Mouse (Mus musculus) embryonic facial prominence, embryonic 15.5 days (tissue): ENCODE results near the gene Tns1. TPM values are rescaled to one million over a fixed set of nuclear protein-coding genes. Genes with fewer than 3 reads are reported as not detected.

ENCODE experiments used
- ATAC-seq: fragments of 200-750 bp; cut with Nextera tagmentation; 2 replicates; pipeline ENCODE4 v1.8.0; 2017; ENCODE audit warnings: low read depth, moderate TSS enrichment; ENCODE audit not compliant: insufficient number of reproducible peaks, low FRiP score, low TSS enrichment
- H3K27ac ChIP-seq: fragments of 300-500 bp; sonication (generic); replicated peaks from 2 replicates; pipeline ENCODE4 v1.5.1; 2015; ENCODE audit warnings: mild to moderate bottlenecking, inconsistent platforms
- H3K27me3 ChIP-seq: fragments of 300-500 bp; sonication (generic); 2 replicates; pipeline ENCODE4 v1.6.1; 2015; ENCODE audit warnings: inconsistent platforms
- H3K36me3 ChIP-seq: fragments of 300-500 bp; sonication (generic); 2 replicates; pipeline ENCODE4 v1.6.1; 2015; ENCODE audit warnings: mild to moderate bottlenecking, inconsistent platforms
- H3K4me1 ChIP-seq: fragments of 300-500 bp; sonication (generic); 2 replicates; pipeline ENCODE4 v1.6.1; 2015; ENCODE audit warnings: inconsistent platforms
- H3K4me2 ChIP-seq: fragments of 300-500 bp; sonication (generic); replicated peaks from 2 replicates; pipeline ENCODE4 v1.6.1; 2015; ENCODE audit warnings: mild to moderate bottlenecking, inconsistent platforms
- H3K4me3 ChIP-seq: fragments of 300-500 bp; sonication (generic); replicated peaks from 2 replicates; pipeline ENCODE4 v1.5.1; 2015; ENCODE audit warnings: mild to moderate bottlenecking, inconsistent platforms
- H3K9ac ChIP-seq: fragments of 300-500 bp; sonication (generic); 2 replicates; pipeline ENCODE4 v1.6.1; 2015; ENCODE audit warnings: inconsistent platforms
- H3K9me3 ChIP-seq: fragments of 300-500 bp; sonication (generic); replicated peaks from 2 replicates; pipeline ENCODE4 v1.6.1; 2016; ENCODE audit warnings: inconsistent platforms
- WGBS: fragments of 180-500 bp; shearing (Covaris S2); methylation state at CpG from one replicate; pipeline ENCODE4 v1.1.7; 2015; 5-methylcytosine and 5-hydroxymethylcytosine counted together
- polyA plus RNA-seq: library from polyadenylated mRNA; unstranded; fragments of >200 nt; fragmentation: Nextera tagmentation; extraction: Ambion mirVana; gene quantifications from 2 replicates; pipeline ENCODE4 v1.2.1, GENCODE M21; 2015

Tns1 gene
- polyA plus RNA-seq, 1 experiment from 2014 or later: 49.3 TPM

GRCm38 (mm10) chr1:74042711-74043467 is 81.4 kb downstream of the Tns1 start:
- WGBS: 34% methylated on average over 3 of the region's 3 CpGs
- 0 out of 2 replicates have a peak, but pooled peaks have one; percentile 44 for ATAC-seq
- no peak overlapping the region for H3K9ac ChIP-seq
- H3K36me3 ChIP-seq: no peaks in the 10 kb centered on the region
- H3K4me1 ChIP-seq: peaks cover 59% of the 10 kb centered on the region
- H3K9me3 ChIP-seq: no peaks in the 10 kb centered on the region
- peak overlapping the region; percentile 28; the same call in 1 of the 2 replicates for H3K27ac ChIP-seq
- H3K4me2 ChIP-seq: no peak overlapping the region
- H3K4me3 ChIP-seq: no peak overlapping the region
- no peaks in the 10 kb centered on the region for H3K27me3 ChIP-seq

DNA sequence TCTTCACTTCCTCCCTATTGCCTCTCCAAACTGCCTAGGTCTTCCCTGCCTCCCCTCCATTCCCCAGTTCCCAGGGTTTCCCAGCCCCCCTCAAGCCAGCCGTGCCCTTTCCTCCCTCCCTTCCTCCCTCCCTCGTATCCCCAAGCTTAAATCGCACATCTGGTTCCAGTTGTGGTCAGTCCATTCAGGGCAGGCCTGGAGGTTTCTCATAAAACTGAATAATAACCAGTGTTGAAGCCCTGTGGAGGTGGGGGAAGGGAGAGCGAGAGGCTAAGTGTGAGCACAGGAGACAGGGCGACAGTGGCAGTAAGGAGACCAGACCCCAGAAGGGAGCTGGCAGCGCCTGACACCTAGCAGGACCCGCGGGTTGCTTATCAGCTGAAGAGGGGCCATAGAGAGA is 82.6 kb downstream of the Tns1 start:
- H3K4me2 ChIP-seq: peak overlapping the region; percentile 8; the same call in 1 of the 2 replicates
- H3K36me3 ChIP-seq: no peaks in the 10 kb centered on the region
- H3K9ac ChIP-seq: no peak overlapping the region
- H3K4me1 ChIP-seq: peaks cover 68% of the 10 kb centered on the region
- H3K4me3 ChIP-seq: no peak overlapping the region
- no peaks in the 10 kb centered on the region for H3K27me3 ChIP-seq
- peak; percentile 63 for ATAC-seq
- H3K9me3 ChIP-seq: no peaks in the 10 kb centered on the region
- 33% methylated on average over 8 of the region's 8 CpGs for WGBS
- peak overlapping the region; percentile 29 for H3K27ac ChIP-seq

DNA sequence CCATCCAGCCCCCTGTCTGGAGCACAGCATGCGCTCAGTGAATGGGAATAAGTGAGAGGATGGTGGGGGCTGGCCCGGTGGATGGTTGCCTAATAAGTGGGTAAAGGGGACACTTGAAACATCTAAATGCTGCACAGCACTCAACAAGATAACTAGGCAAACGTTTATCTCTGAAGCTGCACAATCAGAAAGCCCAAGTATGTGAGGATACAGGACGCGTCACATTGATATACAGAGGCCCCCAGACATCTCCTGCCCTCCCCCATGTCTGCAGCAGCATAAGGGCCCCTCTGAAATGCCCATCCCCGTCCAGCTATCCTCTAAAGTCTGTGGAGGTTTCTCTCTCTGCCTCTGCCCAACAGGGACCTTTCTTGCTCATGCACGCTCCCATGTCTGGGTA is 83.1 kb downstream of the Tns1 start:
- no peak for ATAC-seq
- Histone ChIP-seq H3K4me3 (no peak overlapping the region), H3K27ac (0 out of 2 replicates have a peak overlapping the region, but pooled peaks have one; percentile 29), H3K36me3 (no peaks in the 10 kb centered on the region), H3K9me3 (no peaks in the 10 kb centered on the region), H3K4me2 (peak overlapping the region; percentile 8; the same call in 1 of the 2 replicates), H3K9ac (no peak overlapping the region), H3K27me3 (no peaks in the 10 kb centered on the region), H3K4me1 (peaks cover 73% of the 10 kb centered on the region)
- 55% methylated on average over 7 of the region's 7 CpGs for WGBS

DNA sequence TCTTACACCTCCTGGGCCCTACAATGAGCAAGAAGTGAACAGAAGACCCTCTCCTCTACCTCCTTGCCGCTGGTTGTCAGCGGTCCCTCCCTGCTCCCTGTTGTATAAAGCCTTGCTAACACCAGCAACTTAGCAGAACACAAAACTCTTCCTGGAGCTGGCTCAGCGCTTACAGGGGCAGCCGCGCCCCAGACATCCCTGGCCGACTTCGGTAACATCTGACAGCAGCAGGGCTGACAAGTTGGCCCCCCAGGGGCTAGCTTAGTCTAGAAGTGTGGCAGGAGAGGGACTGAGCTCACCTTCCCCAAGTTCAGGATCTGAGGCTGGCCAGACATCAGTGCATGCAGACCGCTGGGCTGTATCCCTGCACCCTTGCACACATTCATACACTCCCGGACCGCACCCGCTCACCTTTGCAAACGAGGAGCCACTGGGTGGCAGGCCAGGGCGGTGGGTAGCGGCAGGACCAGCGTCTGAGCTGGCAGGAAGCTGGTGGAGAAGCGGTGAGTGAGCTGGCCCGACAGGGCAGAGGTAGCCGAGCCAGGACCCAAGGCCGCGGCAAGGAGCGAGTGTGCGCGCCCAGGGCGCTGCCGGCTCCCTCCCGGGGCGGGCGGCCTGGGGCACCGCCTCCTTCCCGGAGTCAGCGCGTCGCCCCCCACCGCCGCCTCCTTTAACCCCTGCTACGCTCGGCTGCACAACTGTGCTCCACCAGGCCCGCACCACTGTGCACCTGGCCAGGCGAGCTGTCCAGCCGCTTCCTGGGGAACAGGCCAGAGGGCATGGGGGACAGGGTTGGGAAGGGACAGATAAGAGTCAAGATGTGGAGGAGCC is 87.5 kb downstream of the Tns1 start:
- 0 out of 2 replicates have a peak overlapping the region, but pooled peaks have one; percentile 55 for H3K27ac ChIP-seq
- H3K4me3 ChIP-seq: peak overlapping the region; percentile 45
- H3K9me3 ChIP-seq: no peaks in the 10 kb centered on the region
- H3K36me3 ChIP-seq: no peaks in the 10 kb centered on the region
- peak overlapping the region; percentile 59 for H3K4me2 ChIP-seq
- peak; percentile 61 for ATAC-seq
- no peaks in the 10 kb centered on the region for H3K27me3 ChIP-seq
- H3K9ac ChIP-seq: no peak overlapping the region; the same call in 1 of the 2 replicates
- 5% methylated on average over 40 of the region's 40 CpGs for WGBS
- peaks cover 88% of the 10 kb centered on the region for H3K4me1 ChIP-seq

DNA sequence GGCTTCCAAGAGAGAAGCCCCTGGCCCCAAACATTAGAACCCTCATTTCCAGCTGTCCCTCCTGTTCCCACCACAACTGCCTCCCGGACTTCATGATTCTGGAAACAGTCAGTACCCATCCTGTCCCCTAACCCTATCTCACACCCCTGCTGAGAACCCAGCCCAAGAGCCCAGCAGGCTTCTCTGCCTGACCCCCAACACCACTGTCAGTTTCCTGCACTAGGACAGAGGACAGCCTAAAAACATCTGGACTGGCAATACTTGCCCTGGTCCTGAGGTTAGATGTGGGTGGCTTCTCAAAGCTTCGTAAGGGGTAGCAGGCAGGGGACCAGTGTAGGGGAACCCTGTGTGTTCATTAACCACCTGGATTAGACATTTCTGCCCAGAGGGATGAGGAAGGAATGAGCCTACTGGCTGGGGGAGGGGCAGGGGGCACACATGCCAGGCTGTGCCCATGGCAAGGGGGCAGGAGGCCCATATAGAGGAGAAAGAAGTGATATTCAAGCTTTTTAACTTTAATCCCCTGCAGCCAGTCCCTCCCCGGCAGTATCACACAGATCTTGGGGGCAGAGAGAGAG is 88.2 kb downstream of the Tns1 start:
- Histone ChIP-seq H3K4me1 (peaks cover 88% of the 10 kb centered on the region), H3K27ac (no peak overlapping the region), H3K4me2 (peak overlapping the region; percentile 59), H3K27me3 (no peaks in the 10 kb centered on the region), H3K9me3 (no peaks in the 10 kb centered on the region), H3K9ac (no peak overlapping the region), H3K36me3 (no peaks in the 10 kb centered on the region), H3K4me3 (peak overlapping the region; percentile 45)
- no peak for ATAC-seq
- 49% methylated on average over 3 of the region's 3 CpGs for WGBS

DNA sequence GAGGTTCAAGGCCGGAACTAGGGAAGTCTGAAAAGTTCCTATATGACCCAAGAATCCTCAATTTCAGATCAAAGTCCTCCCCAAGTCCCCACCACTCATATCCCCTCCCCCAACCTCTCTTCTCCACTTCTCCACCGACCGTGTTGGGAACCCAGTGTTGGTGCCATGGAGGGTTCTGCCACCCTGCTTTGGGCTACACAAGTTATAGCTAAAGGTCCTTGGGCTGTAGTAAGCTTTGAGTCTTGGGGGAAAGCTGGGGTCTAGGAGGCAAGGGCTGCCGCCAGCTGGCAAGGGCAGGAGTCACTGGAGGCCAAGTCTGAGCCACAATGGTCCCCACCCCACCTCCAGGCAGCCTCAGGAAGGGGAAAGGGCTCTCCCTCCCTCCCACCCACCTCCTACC is 88.8 kb downstream of the Tns1 start:
- Histone ChIP-seq H3K9ac (no peak overlapping the region), H3K36me3 (no peaks in the 10 kb centered on the region), H3K4me3 (no peak overlapping the region), H3K27me3 (no peaks in the 10 kb centered on the region), H3K4me2 (peak overlapping the region; percentile 59), H3K4me1 (peaks cover 88% of the 10 kb centered on the region), H3K27ac (no peak overlapping the region), H3K9me3 (no peaks in the 10 kb centered on the region)
- 66% methylated on average over 4 of the region's 4 CpGs for WGBS
- no peak for ATAC-seq

DNA sequence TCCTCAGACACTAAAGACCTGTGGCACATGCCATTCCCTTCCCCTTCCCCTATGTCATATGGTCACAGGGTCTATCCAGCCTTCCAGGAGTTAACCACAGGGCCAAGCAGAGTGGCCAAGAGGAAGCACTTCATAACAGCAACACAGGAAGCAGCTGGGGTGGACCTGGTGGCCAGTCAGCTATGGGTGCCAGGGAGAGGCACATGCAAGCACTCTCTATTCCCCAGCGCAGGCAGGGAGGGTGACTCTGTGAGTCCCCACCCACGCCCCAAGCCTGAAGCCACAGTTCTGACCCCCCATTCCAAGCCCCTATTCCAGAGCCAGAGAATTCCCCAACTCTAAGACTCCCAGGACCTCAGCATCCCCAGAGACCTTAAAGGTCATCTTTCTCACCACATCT is 89.5 kb downstream of the Tns1 start:
- H3K4me1 ChIP-seq: peaks cover 88% of the 10 kb centered on the region
- H3K27ac ChIP-seq: no peak overlapping the region
- no peak overlapping the region for H3K9ac ChIP-seq
- no peaks in the 10 kb centered on the region for H3K36me3 ChIP-seq
- no peak overlapping the region for H3K4me3 ChIP-seq
- no peak overlapping the region for H3K4me2 ChIP-seq
- WGBS: 66% methylated on average over 2 of the region's 2 CpGs
- no peaks in the 10 kb centered on the region for H3K27me3 ChIP-seq
- H3K9me3 ChIP-seq: no peaks in the 10 kb centered on the region
- ATAC-seq: no peak

DNA sequence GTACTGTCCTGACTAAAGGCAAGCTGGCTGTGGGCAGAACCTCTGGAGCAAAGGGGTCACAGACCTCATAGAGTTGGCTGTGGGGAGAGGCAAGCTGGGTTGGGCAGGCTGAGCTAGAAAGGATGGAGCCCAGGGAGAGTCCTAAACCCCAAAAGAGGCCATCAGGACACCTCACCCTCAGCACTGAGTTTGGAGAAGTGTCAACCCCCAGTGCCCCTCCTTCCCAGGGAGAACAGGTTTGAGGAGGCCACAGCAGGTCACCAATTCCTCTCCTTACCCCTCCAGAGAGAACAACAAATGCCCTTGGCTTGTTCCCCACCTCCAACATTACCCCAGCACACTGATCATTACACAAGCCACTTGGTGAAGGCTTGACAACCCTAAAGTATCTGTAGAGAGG is 90.0 kb downstream of the Tns1 start:
- Histone ChIP-seq H3K36me3 (no peaks in the 10 kb centered on the region), H3K9me3 (no peaks in the 10 kb centered on the region), H3K4me2 (no peak overlapping the region), H3K4me1 (peaks cover 91% of the 10 kb centered on the region), H3K9ac (no peak overlapping the region), H3K4me3 (no peak overlapping the region), H3K27me3 (no peaks in the 10 kb centered on the region), H3K27ac (no peak overlapping the region)
- no peak for ATAC-seq

GRCm38 (mm10) chr1:74033407-74033806 is 90.8 kb downstream of the Tns1 start:
- Histone ChIP-seq H3K36me3 (no peaks in the 10 kb centered on the region), H3K4me2 (no peak overlapping the region), H3K4me1 (peaks cover 93% of the 10 kb centered on the region), H3K27me3 (no peaks in the 10 kb centered on the region), H3K9ac (no peak overlapping the region), H3K9me3 (no peaks in the 10 kb centered on the region), H3K27ac (0 out of 2 replicates have a peak overlapping the region, but pooled peaks have one; percentile 41), H3K4me3 (no peak overlapping the region)
- 75% methylated on average over 4 of the region's 4 CpGs for WGBS
- ATAC-seq: no peak

- no peak overlapping the region for H3K4me2 ChIP-seq
- WGBS: 79% methylated on average over 5 of the region's 5 CpGs
- H3K9me3 ChIP-seq: no peaks in the 10 kb centered on the region
- H3K4me3 ChIP-seq: no peak overlapping the region
- H3K4me1 ChIP-seq: peaks cover 96% of the 10 kb centered on the region
- no peak for ATAC-seq
- 0 out of 2 replicates have a peak overlapping the region, but pooled peaks have one; percentile 41 for H3K27ac ChIP-seq
- H3K27me3 ChIP-seq: no peaks in the 10 kb centered on the region
- no peaks in the 10 kb centered on the region for H3K36me3 ChIP-seq
- H3K9ac ChIP-seq: no peak overlapping the region
These were observed 91.3 kb downstream of the Tns1 start for GRCm38 (mm10) chr1:74032966-74033365.
